Mouse (Mus musculus) layer of hippocampus, adult 9-11 months (tissue): ENCODE results near the gene Nudt1.
"Not testable (repeated sequence)": the region's sequence is repeated elsewhere in the genome, so short reads cannot be mapped to it uniquely, and the experiment has no call there.

Source experiments
- DNase-seq: peaks from one replicate; pipeline ENCODE4 v3.0.0; 2022

The Nudt1 gene

GRCm38 (mm10) chr5:140345244-140345643 lies 23.8 kb downstream of the Nudt1 start:
- DNase-seq = no peak

DNA sequence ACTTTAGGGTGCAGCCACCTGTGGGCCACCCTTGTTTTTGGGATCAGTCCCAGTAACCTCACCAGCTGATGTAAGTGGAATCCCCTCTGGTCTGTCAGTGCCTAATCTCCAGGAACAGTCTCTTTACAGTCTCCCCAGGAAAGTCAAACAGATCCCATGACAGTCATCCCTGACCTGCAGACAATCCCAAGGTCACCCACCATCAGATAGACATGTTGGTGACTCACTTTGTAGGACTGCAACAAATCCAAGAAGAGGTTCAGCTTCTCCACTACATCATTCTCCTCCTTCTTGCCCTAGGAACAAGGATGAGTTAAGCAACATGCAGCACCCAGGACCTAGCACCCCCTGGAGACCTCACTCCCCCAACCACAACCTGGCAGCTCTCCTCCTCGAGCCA lies 24.6 kb downstream of the Nudt1 start:
- no peak for DNase-seq

DNA sequence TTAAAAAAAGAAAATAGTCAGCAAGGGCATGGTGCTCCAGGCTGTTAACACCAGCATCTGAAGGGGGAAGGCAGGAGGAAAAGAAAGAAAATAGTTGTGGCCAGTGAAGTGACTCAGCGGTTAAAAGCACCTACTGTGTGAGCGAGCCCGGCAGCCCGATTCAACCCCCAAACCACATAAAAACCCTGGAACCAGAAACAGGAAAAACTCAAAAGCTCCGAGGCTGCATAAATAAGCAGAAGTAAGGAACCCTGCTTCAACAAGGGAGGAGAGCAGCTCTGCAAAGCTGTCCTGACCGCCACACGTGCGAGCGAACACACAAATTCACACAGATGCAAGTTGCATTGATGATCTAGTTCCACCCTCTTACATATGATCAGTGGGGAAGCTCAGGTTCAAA lies 28.4 kb downstream of the Nudt1 start:
- DNase-seq = no peak

GRCm38 (mm10) chr5:140350731-140351497 lies 29.5 kb downstream of the Nudt1 start:
- no peak for DNase-seq

GRCm38 (mm10) chr5:140352352-140352751 lies 30.9 kb downstream of the Nudt1 start:
- no peak for DNase-seq

GRCm38 (mm10) chr5:140355934-140356333 lies 34.5 kb downstream of the Nudt1 start:
- DNase-seq = no peak

GRCm38 (mm10) chr5:140357466-140357865 lies 36.0 kb downstream of the Nudt1 start:
- DNase-seq = no peak

DNA sequence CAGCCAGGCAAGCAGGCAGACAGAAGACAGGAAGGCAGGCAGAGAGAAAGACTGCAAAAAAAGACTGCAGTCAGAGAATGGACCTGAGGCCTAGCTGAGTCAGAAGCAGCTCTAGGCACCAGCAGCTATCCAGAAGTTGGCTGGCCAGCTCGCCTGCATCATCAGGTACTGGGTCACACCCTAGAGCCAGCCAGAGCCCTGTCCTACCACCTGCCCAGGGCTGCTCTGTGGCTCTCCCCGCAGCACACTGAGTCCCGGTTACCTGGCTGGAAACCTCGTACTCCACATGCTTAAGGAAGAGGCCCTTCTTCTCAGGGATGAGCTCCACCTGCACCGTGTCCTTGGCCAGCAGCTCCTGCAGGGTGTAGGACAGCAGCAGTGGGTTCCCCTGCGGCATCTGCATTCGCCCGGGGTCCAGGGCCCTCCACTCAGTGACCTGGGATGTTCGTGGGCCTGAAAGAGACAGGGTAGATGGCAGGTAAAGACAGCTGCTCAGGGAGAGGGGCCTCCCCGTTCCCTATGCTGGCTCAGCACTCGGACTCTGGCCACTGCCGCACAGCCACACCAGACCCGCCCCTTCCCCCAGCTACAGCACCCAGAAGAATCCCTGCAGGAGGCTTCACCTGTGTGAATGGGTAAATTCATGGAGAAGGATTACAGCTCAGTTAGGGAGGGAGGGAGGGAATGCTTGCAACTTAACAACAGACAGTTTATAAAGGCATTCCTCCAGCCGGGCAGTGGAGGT lies 38.6 kb downstream of the Nudt1 start:
- DNase-seq = no peak

DNA sequence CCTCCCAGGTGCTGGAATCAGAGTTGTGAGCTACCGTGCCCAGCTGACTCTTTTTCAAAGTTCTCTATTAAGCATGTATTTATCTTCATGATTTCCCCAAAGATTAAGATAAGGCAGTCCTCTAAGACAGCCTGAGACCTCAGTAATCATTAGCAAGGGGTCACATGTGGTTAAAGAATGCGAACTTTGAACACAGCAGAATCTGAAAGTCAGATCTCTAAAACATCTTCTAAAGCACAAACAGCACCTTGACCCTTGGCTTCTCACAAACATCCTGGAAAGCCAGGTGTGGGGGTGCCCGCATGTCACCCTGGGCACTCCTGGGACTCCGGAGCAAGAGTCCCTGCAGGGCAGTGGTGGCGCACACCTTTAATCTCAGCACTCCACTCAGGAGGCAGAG lies 43.0 kb downstream of the Nudt1 start:
- DNase-seq = no peak

- DNase-seq = not testable (repeated sequence)
Measured at GRCm38 (mm10) chr5:140368126-140368525, 46.7 kb downstream of the Nudt1 start.

DNA sequence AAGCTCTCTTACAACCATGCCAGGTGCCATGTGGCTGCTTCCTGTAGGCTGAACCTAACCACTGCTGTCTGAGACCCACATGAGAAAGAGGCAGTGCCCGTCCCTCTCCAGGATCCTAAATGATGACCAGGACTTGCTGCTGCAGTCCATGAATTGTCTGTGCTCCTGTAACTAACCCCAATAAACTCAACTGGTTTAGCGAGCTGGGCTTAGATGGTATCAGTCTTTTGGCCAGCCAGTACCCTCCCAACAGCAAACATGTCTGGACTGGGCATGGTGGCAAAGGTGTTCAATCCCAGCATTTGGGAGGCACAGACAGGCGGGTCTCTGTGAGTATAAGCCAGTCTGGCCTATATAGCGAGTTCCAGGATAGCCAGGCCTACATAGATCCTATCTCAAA lies 47.5 kb downstream of the Nudt1 start:
- DNase-seq = no peak

- DNase-seq = no peak
Measured at GRCm38 (mm10) chr5:140369466-140369865, 48.0 kb downstream of the Nudt1 start.

DNA sequence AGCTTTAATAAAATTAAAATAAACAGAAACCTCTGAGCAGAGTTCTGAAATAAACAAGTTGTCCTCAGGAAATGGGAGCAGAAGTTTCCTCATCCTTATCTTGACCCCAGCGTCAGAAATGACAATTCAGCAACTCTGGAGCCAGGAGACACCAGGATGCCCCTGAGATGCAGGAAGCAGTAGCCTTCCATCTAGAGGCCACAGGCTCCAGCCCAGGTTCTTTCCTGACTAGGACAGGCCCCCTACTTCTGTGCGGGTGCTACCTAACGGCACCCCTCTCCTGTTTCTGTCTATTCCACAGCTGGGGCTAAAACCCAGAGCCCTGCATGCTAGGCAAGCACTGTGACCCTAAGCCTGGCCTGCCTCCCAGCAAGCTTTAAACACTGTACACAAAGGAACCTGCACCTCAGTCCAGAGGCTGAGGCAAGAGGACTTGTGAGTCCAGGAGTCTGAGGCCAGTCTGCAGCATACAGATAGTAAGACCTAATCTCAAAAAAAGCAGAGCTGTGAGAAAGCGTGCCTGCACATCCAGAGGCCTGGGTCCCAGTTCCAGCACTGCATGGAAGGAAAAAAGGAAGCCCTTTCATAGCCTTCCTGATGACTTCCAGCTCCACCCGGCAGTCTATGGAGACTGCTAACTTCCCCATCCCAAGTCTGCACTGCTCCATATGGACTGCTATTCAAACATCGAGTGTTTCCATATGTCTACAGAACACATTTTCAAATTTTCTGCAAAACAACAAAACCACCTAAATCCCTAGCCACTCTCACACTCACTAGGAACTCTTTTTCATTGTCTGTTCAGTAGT lies 49.2 kb downstream of the Nudt1 start:
- no peak for DNase-seq

- DNase-seq = peak; percentile 78
Measured at GRCm38 (mm10) chr5:140371671-140372070, 50.2 kb downstream of the Nudt1 start.

DNA sequence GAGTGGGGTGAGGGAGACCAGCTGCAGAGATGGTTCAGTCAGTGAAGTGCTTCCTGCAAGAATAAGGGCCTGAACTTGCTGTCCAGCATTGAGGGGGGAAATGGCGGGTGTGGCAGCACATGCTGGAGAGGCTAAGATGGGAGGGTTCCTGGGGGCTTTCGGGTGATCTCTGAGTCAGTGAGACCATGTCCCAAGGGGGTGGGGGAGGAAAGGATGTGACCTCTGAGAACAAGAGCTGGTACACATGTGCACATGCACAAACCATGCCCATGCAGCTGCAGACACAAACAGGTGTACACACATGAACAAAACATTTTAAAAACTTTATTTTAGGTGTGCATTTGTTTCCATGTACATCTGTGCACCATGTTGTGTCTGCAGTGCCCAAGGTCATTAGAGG lies 52.3 kb downstream of the Nudt1 start:
- no peak for DNase-seq

DNA sequence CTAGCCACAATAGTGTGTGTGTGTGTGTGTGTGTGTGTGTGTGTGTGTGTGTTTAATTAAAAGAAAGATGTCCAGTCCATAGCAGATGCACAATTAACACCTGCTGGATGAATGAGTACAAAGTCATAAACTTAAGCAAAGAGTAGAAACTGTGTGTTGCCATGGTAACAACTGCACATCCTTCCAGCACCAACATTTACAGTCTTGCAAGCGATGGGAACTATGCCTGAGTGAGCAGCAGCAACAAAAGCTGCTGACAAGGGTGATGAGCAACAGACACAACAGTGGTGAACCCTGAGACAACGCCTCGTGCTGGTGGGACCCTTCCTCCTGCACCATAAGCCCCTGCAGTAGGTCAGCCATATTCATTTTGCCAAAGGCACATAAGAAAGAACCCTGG lies 52.8 kb downstream of the Nudt1 start:
- DNase-seq = no peak

GRCm38 (mm10) chr5:140375249-140375829 lies 53.9 kb downstream of the Nudt1 start:
- DNase-seq = no peak

GRCm38 (mm10) chr5:140378121-140378853 lies 56.8 kb downstream of the Nudt1 start:
- no peak for DNase-seq

DNA sequence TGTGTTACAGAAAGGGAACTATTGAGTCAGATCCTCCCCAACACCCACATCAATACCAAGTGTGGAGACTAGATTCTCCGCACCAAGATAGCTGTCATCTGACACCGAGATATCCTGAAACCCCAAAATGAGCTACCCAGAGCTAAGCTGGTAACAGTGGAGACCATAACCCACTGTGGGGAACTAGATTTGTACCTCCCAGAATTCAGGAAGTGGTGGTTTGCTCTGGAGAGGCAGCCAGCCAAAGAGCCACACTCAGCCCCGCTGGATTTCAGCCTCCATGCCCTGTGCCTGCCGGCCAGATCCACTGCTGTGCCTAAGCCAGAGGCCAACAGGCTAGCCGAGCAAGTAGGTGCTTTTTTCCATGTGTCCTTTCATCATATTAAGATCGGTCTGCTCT lies 57.8 kb downstream of the Nudt1 start:
- DNase-seq = no peak

DNA sequence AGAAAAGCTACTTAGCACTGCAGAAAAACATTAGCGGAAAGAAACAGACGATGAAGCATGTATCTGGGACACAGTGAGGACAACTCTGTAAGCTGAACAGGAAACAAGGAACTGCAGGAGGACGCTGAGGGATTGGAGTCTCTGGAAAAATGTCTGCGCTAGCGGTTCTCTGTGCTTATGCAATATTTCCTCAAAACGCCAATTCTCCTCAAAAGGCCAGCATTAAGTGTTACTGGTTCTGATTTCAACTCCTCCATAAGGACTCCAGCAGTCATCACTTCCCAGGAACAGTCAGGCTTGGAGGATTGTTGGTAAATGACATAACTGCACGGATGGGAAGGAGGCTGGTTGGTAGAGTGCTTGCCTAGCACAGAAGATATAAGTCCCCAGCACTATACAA lies 59.7 kb downstream of the Nudt1 start:
- DNase-seq = no peak

- no peak for DNase-seq
Measured at GRCm38 (mm10) chr5:140382688-140383087, 61.2 kb downstream of the Nudt1 start.

DNA sequence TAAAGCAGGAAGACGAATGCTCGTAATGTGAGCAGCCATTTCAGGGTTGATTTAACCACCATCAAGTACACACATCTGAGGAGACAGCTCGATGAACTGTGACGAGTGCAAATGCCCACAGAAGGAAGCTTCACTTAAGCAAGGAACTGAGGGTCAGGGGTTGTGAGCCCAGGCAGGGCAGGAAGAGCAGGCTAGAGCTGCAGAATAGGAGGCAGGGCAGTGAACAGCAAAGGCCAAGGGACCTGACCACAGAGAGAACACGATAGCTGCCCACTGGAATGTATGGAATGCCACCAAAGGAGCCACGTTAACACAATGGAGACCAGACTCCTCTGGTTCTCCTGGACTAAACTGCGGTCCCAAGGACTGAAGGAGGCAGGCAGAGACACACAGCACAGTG lies 62.1 kb downstream of the Nudt1 start:
- DNase-seq = no peak

GRCm38 (mm10) chr5:140384462-140384861 lies 63.0 kb downstream of the Nudt1 start:
- DNase-seq = no peak
